Mouse (Mus musculus): ENCODE measurements around the gene Hoxa1.

GRCm38 (mm10) chr6:52155471-52155870 lies 2.6 kb downstream of the Hoxa1 start:
- TF ChIP-seq CTCF (IDR thresholded peaks at IDR 0.05; ENCODE audit: low read depth, low read length): no peak
- no peak for TF ChIP-seq POLR2A (IDR thresholded peaks at IDR 0.05; ENCODE audit: extremely low read depth, insufficient read depth, low read length)

Data from liver, adult 2 months (tissue).